7 mouse cellular contexts compared by ENCODE assay signal in the genomic region with DNA sequence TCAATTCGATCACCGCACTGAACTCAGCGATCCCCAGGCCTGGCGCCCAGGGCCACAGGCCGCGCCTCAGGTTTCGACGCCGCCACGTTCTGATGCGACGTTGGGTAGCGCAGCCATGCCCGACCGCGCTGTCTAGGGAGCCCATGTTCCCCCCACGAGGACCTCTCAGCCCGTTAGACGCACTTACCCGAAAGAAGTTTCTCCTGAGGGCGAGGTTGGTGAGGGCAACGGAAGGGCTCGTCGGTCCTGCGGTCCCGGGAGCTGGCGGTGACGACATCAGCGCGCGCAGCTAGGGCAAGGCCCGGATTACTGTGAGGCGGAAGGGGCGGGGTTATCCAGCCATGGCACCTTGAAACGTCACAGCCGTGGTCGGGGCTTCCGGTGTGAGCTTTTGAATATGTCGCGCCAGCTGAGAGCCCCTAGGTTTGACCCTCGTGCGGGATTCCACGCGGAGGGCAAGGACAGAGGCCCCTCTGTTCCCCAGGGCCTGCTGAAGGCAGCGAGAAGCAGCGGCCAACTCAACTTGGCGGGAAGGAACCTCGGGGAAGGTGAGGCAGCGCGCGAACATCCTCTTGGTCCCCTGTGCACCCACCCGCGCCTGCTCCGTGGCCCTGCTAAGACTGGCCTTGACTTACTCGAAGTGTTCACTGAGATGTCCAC. TPM values are rescaled to one million over a fixed set of nuclear protein-coding genes. Genes with fewer than 3 reads are reported as not detected.
DNase-seq lines count a peak whose midpoint lies in the region; ATAC-seq lines count a peak whose summit lies in the region.

A gene (minus strand): TSS at position 311 of the 660 bp plus-strand sequence.
A gene (plus strand): TSS at position 334 of the 660 bp plus-strand sequence.

- peak within 1 kb of the TSS; percentile 94 for H3K27ac ChIP-seq in intestine, embryonic 16.5 days (ENCODE audit: low read length)
- H3K27ac ChIP-seq in midbrain, embryonic 11.5 days (ENCODE audit: low read depth, low read length) = peak within 1 kb of the TSS; percentile 68

- intact Hi-C loops in gastrocnemius, postnatal 36 days (cut with DNase I) = loop anchor here (2.0 to 10.0 kb wide), 2 partner anchors 90 to 502 kb away; a partner anchor contains a TSS
- intact Hi-C loops in left cerebral cortex, postnatal 36 days (cut with DNase I) = loop anchor here (2.0 kb wide), 1 partner anchor 90 kb away; a partner anchor contains a TSS

- peak; percentile 96 for DNase-seq in adrenal gland, adult 2 months
- DNase-seq in embryo, embryonic 11.5 days (ENCODE audit: low read depth, low spot score) = peak; percentile 91
- DNase-seq in gastrocnemius, postnatal 36 days = peak; percentile 88 to 89
- peak; percentile 95 to 96 for DNase-seq in left cerebral cortex, postnatal 36 days (ENCODE audit: low spot score in 2 of 2)
- peak; percentile 100 for DNase-seq in midbrain, embryonic 11.5 days (ENCODE audit: low spot score, missing footprints)
- peak; percentile 88 for DNase-seq in skeletal muscle tissue, adult 2 months (ENCODE audit: low read depth, low spot score)

- no peaks in the 10 kb centered on the region for H3K9me3 ChIP-seq in intestine, embryonic 16.5 days (ENCODE audit: control insufficient read depth, low read length)
- H3K9me3 ChIP-seq in midbrain, embryonic 11.5 days (ENCODE audit: control insufficient read depth, low read length) = no peaks in the 10 kb centered on the region

- H3K4me3 ChIP-seq in intestine, embryonic 16.5 days (ENCODE audit: low read length) = peak within 1 kb of the TSS; percentile 90
- peak within 1 kb of the TSS; percentile 86 for H3K4me3 ChIP-seq in midbrain, embryonic 11.5 days (ENCODE audit: low read depth, low read length)

- peaks cover 11% of the 10 kb centered on the region for H3K4me1 ChIP-seq in intestine, embryonic 16.5 days (ENCODE audit: control insufficient read depth, insufficient read depth, low read length)
- H3K4me1 ChIP-seq in midbrain, embryonic 11.5 days (ENCODE audit: control insufficient read depth, insufficient read depth, low read length) = peaks cover 6% of the 10 kb centered on the region

- peak; percentile 95 for ATAC-seq in intestine, embryonic 16.5 days
- ATAC-seq in midbrain, embryonic 11.5 days (ENCODE audit: low FRiP score) = peak; percentile 95

- peak within 1 kb of the TSS; percentile 57 for H3K4me2 ChIP-seq in intestine, embryonic 16.5 days (ENCODE audit: low read depth, low read length)
- peak within 1 kb of the TSS; percentile 64 for H3K4me2 ChIP-seq in midbrain, embryonic 11.5 days

- H3K9ac ChIP-seq in intestine, embryonic 16.5 days (ENCODE audit: low read depth, low read length) = peak within 1 kb of the TSS; percentile 97
- peak within 1 kb of the TSS; percentile 88 for H3K9ac ChIP-seq in midbrain, embryonic 11.5 days (ENCODE audit: low read length)

- WGBS in intestine, embryonic 16.5 days = under 1% methylated on average over 55 of the region's 55 CpGs
- under 1% methylated on average over 55 of the region's 55 CpGs for WGBS in midbrain, embryonic 11.5 days

- no peaks in the 10 kb centered on the region for H3K27me3 ChIP-seq in intestine, embryonic 16.5 days (replicated peaks; ENCODE audit: control insufficient read depth, insufficient read depth, low read length)
- H3K27me3 ChIP-seq in midbrain, embryonic 11.5 days (ENCODE audit: control insufficient read depth, insufficient read depth, low read length) = no peaks in the 10 kb centered on the region

- H3K36me3 ChIP-seq in intestine, embryonic 16.5 days (ENCODE audit: control insufficient read depth, insufficient read depth, low read length) = no peaks in the 10 kb centered on the region
- H3K36me3 ChIP-seq in midbrain, embryonic 11.5 days (ENCODE audit: control insufficient read depth, insufficient read depth, low read length) = no peaks in the 10 kb centered on the region

RNA-seq across cellular contexts. Expression of the first gene that starts in this region (rescaled TPM):
- total RNA-seq in adrenal gland, adult 2 months (2021) = 100 to 1,000 TPM; 115 to 185 TPM
- polyA plus RNA-seq in adrenal gland, adult 2 months (2012; rRNA removed) = 260 and 273 TPM in 2 replicates
- total RNA-seq in gastrocnemius, postnatal 36 days (2021) = 10 to 100 TPM; 35.2 to 44.2 TPM
- 161 and 179 TPM in 2 replicates for polyA plus RNA-seq in intestine, embryonic 16.5 days (2015; fragmentation: Nextera tagmentation; extraction: Ambion mirVana)
- total RNA-seq in left cerebral cortex, postnatal 36 days (2021) = 100 to 1,000 TPM; 120 to 220 TPM
- 338 and 356 TPM in 2 replicates for polyA plus RNA-seq in midbrain, embryonic 11.5 days (2014; fragmentation: Nextera tagmentation; extraction: Ambion mirVana)

RNA-seq across cellular contexts. Expression of the second gene that starts in this region (rescaled TPM):
- 10 to 100 TPM; 26.7 to 34.9 TPM for total RNA-seq in adrenal gland, adult 2 months (2021)
- 1.3 and 1.4 TPM in 2 replicates for polyA plus RNA-seq in adrenal gland, adult 2 months (2012; rRNA removed)
- total RNA-seq in gastrocnemius, postnatal 36 days (2021) = 1 to 10 TPM; 7.1 to 9.5 TPM
- 44.3 and 46.3 TPM in 2 replicates for polyA plus RNA-seq in intestine, embryonic 16.5 days (2015; fragmentation: Nextera tagmentation; extraction: Ambion mirVana)
- 10 to 100 TPM; 27.4 to 30.0 TPM for total RNA-seq in left cerebral cortex, postnatal 36 days (2021)
- polyA plus RNA-seq in midbrain, embryonic 11.5 days (2014; fragmentation: Nextera tagmentation; extraction: Ambion mirVana) = 95.5 and 106 TPM in 2 replicates

Comparison
In these comparisons a context has a peak if more than half of its experiments do, and no peak if none do; other contexts are left out.
1. Peak in every context shown above with its lines: DNase-seq, ATAC-seq, H3K4me3 ChIP-seq and H3K27ac ChIP-seq.
2. RNA of the second gene that starts in this region (polyA plus RNA-seq): 95.5 to 106 TPM in midbrain, embryonic 11.5 days and 44.3 to 46.3 TPM in intestine, embryonic 16.5 days; 1.3 to 1.4 TPM in adrenal gland, adult 2 months; every median in the first group is over 10 times any median in the second.